Mouse (Mus musculus) c-Kit-positive CD71-positive TER-119-negative erythroid progenitor cells, embryonic 14.5 days (primary cell): Measurements from ENCODE around the gene Tnfsf12.
A peak's percentile ranks its signal among the peaks of the same experiment; 100 is the strongest.
"Not testable (repeated sequence)": the region's sequence is repeated elsewhere in the genome, so short reads cannot be mapped to it uniquely, and the experiment has no call there.

Experiments
- DNase-seq: peaks from one replicate; pipeline ENCODE4 v3.0.0-alpha.2; 2013; ENCODE audit warnings: low read depth

Gene Tnfsf12

DNA sequence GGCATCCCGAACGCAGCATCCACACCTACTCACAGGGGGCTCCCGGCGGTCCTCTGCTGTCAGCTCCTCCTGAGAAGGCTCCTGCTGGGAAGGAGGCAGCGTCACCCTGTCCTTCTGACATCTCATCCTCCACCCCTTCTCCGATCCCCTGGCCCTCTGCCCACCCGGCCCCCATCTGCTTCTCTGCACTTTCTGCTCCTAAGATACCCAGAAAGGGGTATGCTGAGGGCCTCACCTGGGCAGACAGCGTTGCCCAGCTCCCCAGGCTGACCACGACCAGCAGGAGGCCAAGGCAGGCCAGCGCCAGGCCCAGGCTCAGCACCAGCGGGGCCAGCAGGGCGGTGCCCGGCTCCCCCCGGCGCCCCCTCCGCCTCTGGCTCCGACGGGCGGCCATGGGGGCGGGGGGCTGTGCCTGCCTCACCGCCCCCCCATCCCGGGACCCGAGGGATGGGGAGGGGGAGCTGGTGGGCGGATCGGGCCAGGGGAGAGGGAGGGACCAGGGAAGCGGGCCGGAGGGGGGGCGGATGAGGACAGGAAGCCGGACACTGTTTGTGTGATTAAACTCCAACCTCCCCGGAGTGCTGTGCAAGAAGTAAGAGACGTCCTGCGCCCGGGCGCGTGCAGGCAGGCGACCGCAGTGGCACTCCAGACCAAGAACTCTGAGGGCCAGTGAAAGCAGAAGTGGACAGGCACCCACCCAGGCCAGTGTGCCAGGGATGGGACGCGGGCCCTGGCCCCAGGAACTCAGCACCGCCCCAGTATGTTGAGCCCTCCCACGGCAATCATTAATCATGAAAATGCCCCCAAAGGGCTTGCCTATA lies at the start of gene Tnfsf12, which contains the start of gene Tnfsfm13:
Gene Tnfsf12, minus strand, starts transcription at position 489 of the 821 bp plus-strand sequence.
Gene Tnfsfm13, minus strand, starts transcription at position 738 of the 821 bp plus-strand sequence.
- DNase-seq, result no peak

DNA sequence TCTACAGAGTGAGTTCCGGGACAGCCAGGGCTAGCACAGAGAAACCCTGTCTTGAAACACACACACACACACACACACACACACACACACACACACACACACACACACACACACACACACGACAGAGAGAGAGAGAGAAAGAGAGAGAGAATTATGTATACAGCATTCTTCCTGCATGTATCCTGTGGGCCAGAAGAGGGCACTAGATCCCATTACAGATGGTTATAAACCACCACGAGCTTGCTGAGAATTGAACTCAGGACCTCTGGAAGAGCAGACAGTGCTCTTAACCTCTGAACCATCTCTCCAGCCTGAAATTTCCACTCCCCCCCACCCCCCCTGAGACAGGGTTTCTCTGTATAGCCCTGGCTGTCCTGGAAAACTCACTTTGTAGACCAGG lies 35.8 kb upstream of the Tnfsf12 start:
- not testable (repeated sequence) for DNase-seq

GRCm38 (mm10) chr11:69729063-69729462 lies 33.4 kb upstream of the Tnfsf12 start:
- DNase-seq, result peak; percentile 73

DNA sequence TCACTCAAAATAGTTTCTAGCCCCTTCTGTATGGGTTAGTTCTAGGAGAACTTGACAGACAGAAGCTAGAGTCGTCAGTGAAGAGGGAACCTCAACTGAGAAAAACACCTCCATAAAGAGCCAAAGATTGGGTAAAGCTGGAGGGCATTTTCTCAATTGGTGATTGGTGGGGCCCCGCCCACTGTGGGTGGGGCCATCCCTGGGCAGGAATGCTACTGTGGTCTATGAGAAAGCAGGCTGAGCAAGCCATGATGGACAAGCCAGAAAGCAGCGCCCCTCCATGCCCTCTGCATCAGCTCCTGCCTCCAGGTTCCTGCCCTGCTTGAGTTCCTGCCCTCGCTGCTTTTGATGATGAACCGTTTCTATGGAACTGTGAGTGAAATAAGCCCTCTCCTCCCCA lies 30.3 kb upstream of the Tnfsf12 start:
- no peak for DNase-seq

GRCm38 (mm10) chr11:69723074-69723473 lies 27.4 kb upstream of the Tnfsf12 start:
- DNase-seq, result no peak

DNA sequence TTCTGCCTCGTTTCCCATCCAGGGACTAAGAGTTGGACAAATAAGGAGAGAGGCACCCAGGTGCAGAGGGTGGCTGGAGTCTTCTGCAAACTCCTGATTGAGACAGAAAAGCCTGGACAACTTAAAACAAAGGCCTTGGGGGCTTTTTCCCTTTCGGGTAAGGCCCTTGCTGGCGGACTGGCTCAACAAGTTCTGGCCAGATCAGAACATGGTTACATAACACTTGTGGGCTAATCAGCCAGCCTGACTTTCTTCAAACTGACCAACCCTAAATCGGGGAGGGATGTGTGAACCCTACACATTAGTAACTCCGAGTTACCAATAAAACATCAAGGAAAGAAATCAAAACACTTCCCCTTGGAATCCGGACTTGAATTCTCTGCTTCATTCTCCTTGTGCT lies 25.2 kb upstream of the Tnfsf12 start:
- no peak for DNase-seq

- no peak for DNase-seq
Observed at GRCm38 (mm10) chr11:69719423-69719822, 23.8 kb upstream of the Tnfsf12 start.

- DNase-seq, result peak; percentile 52
Observed at GRCm38 (mm10) chr11:69718661-69719060, 23.0 kb upstream of the Tnfsf12 start.

- no peak for DNase-seq
Observed at GRCm38 (mm10) chr11:69716953-69717352, 21.3 kb upstream of the Tnfsf12 start.

DNA sequence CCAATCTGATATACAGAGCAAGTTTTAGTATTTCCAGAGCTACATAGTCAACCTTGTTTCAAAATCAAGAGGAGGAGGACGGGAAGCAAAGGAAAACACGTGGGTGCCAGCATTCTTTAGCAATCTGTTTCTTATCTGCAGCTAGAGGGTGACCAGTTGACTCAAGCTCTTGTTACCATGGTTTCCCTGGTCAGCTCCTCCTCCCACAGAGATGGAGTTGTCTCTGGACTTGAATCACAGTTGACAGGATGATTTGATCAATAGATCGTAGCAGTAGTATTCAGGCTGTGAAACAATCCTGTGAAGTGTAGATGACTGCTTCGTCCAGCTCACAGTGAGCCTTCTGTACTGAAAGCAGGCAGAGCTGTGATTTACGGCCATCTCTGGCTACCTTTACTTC lies 20.3 kb upstream of the Tnfsf12 start:
- DNase-seq, result no peak

DNA sequence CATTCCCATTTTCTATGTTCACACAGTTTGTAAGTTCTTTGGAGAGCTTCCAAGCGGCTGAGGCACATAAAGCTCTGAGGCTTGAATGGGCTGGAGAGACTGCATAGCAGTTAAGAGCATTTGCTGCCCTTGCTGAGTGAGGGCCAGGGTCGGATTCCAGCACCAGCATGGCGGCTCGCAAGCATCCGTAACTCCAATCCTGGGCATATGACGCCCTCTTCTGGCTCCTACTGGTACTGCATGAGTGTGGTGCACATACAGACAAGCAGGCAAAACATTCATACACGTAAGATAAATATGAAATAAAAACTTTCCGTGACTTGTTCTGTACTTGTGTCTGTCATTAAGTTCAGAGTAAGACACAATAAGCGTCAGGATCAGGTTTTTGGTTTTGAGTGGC lies 19.8 kb upstream of the Tnfsf12 start:
- no peak for DNase-seq

GRCm38 (mm10) chr11:69714636-69715329 lies 19.1 kb upstream of the Tnfsf12 start:
- DNase-seq, result no peak

- DNase-seq, result no peak
Observed at GRCm38 (mm10) chr11:69712954-69713672, 17.5 kb upstream of the Tnfsf12 start.

- DNase-seq, result no peak
Observed at GRCm38 (mm10) chr11:69711082-69711481, 15.4 kb upstream of the Tnfsf12 start.

GRCm38 (mm10) chr11:69710470-69710869 lies 14.8 kb upstream of the Tnfsf12 start:
- no peak for DNase-seq

- no peak for DNase-seq
Observed at GRCm38 (mm10) chr11:69709554-69710446, 14.2 kb upstream of the Tnfsf12 start.

- no peak for DNase-seq
Observed at GRCm38 (mm10) chr11:69708614-69709265, 13.1 kb upstream of the Tnfsf12 start.

DNA sequence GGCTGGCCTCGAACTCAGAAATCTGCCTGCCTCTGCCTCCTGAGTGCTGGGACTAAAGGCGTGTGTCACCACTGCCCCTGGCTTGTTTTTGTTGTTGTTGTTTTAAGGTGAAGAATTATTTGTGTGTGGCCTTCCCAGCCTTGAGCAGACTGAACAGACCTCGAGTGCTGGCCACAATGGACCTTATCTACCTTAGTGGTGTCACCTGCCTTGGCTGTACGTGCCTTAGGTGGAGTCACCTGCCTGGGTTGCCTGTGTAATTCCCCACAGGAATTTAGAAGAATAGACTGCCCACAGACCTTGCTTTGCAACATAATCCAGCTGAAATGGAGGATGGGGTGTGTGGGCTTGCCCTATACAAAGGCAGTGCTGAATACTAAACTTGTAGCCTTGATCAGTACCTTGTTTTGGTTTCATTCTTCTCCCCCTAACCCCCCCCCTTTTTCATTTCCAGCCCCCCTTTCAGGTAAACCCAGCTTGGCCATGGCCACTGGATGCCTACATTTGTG lies 12.3 kb upstream of the Tnfsf12 start:
- no peak for DNase-seq

GRCm38 (mm10) chr11:69707480-69707847 lies 11.8 kb upstream of the Tnfsf12 start:
- no peak for DNase-seq

DNA sequence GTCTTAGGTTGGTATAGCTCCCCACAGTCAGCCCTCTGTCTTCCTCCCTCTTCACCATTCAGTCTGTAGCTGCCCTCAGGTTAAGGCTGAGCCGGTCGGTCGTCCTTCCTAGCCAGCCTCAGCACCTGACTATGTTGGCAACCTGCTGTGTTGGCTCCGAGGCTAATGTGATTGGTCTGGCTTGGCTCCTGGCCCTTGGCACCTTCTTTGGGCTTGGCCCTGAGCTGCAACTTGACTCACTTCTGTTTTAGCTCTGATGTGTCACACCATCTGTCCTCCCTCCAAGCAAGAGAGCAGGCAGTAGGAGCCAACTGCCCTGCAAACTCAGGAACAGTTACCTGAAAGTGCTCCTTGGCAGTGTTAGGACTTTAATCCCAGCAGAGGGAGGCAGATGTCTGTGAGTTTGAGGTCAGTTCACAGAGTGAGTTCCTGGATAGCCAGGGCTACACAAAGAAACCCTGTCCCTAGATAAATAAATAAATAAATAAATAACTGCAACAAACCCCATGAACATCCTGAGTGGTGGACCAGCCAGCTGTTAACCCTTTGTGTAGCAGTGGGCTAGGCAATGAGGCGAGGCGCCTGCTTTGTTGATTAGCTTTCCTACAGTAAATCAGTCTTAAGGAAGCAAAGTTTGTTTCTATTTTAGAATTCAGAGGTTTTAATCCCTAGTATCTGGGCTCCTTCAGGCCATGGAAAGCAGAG lies 11.3 kb upstream of the Tnfsf12 start:
- no peak for DNase-seq
